Mouse (Mus musculus) heart, embryonic 15.5 days (tissue): Measurements from ENCODE around the gene Mcur1. TPM values are rescaled to one million over a fixed set of nuclear protein-coding genes. Genes with fewer than 3 reads are reported as not detected.

Source experiments
- ATAC-seq: fragments of 200-750 bp; cut with Nextera tagmentation; replicated peaks from 2 replicates; pipeline ENCODE4 v1.8.0; 2017; ENCODE audit warnings: low read depth, moderate TSS enrichment; ENCODE audit not compliant: insufficient number of reproducible peaks, insufficient read depth, low FRiP score
- H3K27ac ChIP-seq: fragments of 300-500 bp; sonication (generic); 2 replicates; pipeline ENCODE4 v1.5.1; 2015; ENCODE audit warnings: mild to moderate bottlenecking, inconsistent platforms
- H3K27me3 ChIP-seq: fragments of 300-500 bp; sonication (generic); 2 replicates; pipeline ENCODE4 v1.6.1; 2015; ENCODE audit warnings: inconsistent platforms
- H3K36me3 ChIP-seq: fragments of 300-500 bp; sonication (generic); 2 replicates; pipeline ENCODE4 v1.6.1; 2015; ENCODE audit warnings: mild to moderate bottlenecking, inconsistent platforms
- H3K4me1 ChIP-seq: fragments of 300-500 bp; sonication (generic); replicated peaks from 2 replicates; pipeline ENCODE4 v1.6.1; 2015; ENCODE audit warnings: inconsistent platforms
- H3K4me2 ChIP-seq: fragments of 300-500 bp; sonication (generic); 2 replicates; pipeline ENCODE4 v1.6.1; 2015; ENCODE audit warnings: inconsistent platforms, mild to moderate bottlenecking, moderate library complexity
- H3K4me3 ChIP-seq: fragments of 300-500 bp; sonication (generic); 2 replicates; pipeline ENCODE4 v1.5.1; 2015; ENCODE audit warnings: mild to moderate bottlenecking, inconsistent platforms
- H3K9ac ChIP-seq: fragments of 300-500 bp; sonication (generic); 2 replicates; pipeline ENCODE4 v1.6.1; 2015; ENCODE audit warnings: mild to moderate bottlenecking, inconsistent platforms
- H3K9me3 ChIP-seq: fragments of 300-500 bp; sonication (generic); replicated peaks from 2 replicates; pipeline ENCODE4 v1.6.1; 2016; ENCODE audit warnings: inconsistent platforms
- WGBS: fragments of 180-500 bp; shearing (Covaris S2); methylation state at CpG from one replicate; pipeline ENCODE4 v1.1.7; 2015; ENCODE audit warnings: mixed read lengths; 5-methylcytosine and 5-hydroxymethylcytosine counted together
- polyA plus RNA-seq: library from polyadenylated mRNA; unstranded; fragments of >200 nt; fragmentation: Nextera tagmentation; extraction: Ambion mirVana; gene quantifications from 2 replicates; pipeline ENCODE4 v1.2.1, GENCODE M21; 2015

The Mcur1 gene
- polyA plus RNA-seq, 1 experiment from 2014 or later = 17.2 TPM

GRCm38 (mm10) chr13:43501601-43502000, 58.4 kb downstream of the Mcur1 start:
- Histone ChIP-seq H3K27ac (no peak overlapping the region), H3K9ac (no peak overlapping the region), H3K4me3 (no peak overlapping the region), H3K36me3 (no peaks in the 10 kb centered on the region), H3K9me3 (no peaks in the 10 kb centered on the region; the same call in 1 of the 2 replicates), H3K27me3 (no peaks in the 10 kb centered on the region), H3K4me2 (no peak overlapping the region), H3K4me1 (peaks cover 18% of the 10 kb centered on the region)
- ATAC-seq = no peak
- 88% methylated on average over 5 of the region's 5 CpGs for WGBS

DNA sequence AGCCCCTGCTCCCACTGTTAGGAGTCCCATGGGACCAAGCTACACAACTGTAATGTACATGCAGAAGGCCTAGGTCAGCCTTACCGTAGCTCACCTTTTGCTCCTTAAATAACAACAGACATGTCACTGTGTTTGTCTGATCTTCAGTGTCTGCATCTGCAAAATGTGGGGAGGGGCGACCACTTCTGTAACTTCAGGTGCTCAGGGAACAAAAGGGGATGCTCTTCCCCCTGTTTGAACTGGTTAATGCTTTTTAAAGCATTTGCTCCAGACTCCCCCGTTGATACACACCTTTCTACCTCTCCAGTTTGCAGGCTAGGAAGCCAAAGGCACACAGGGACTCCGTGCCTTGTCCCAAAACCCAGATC, 59.5 kb downstream of the Mcur1 start:
- H3K36me3 ChIP-seq = no peaks in the 10 kb centered on the region
- no peak for ATAC-seq

DNA sequence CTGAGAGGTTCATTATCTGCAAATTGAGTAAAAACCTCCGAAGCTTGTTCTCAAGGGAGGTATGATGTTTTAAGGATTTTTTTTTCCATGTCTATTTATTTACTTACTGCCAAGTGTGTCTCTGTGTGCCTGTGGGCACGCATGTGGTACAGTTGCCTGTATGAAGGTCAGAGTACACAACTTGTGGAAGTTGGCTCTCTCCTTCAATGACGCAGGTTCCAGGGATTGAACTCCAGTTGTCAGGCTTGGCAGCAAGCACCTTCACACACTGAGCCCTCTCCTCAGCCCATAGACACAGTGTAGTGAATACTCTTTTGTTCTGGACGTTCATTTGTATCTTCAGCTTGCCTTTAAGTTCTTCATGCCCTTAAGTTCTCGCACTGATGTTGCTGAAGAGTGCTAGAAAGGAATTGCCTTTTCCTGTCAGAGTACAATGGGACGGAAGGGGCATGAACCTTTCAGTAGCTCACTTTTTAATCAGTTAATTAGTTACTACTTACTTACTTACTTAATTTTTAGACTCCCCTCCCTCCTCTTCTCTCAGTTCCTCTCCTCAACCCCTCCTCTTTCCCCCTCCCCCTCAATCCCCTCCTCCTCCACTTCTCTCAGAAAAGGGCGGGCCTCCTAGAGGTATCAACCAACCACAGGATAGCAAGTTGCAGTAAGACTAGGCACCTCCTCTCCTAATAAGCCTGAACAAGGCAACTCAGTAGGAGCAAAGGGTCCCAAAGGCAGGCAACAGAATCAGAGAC, 60.1 kb downstream of the Mcur1 start:
- Histone ChIP-seq H3K4me2 (no peak overlapping the region), H3K9me3 (no peaks in the 10 kb centered on the region; the same call in 1 of the 2 replicates), H3K4me1 (peaks cover 18% of the 10 kb centered on the region), H3K4me3 (no peak overlapping the region), H3K9ac (no peak overlapping the region), H3K36me3 (no peaks in the 10 kb centered on the region), H3K27ac (no peak overlapping the region), H3K27me3 (no peaks in the 10 kb centered on the region)
- 71% methylated on average over 7 of the region's 7 CpGs for WGBS
- ATAC-seq = no peak

More for the DNA sequence above, 59.5 kb downstream of the Mcur1 start:
- peaks cover 18% of the 10 kb centered on the region for H3K4me1 ChIP-seq
- 89% methylated on average over 4 of the region's 4 CpGs for WGBS
- H3K9me3 ChIP-seq = no peaks in the 10 kb centered on the region; the same call in 1 of the 2 replicates
- no peak overlapping the region for H3K4me3 ChIP-seq
- H3K27me3 ChIP-seq = no peaks in the 10 kb centered on the region
- H3K9ac ChIP-seq = no peak overlapping the region
- H3K27ac ChIP-seq = no peak overlapping the region
- no peak overlapping the region for H3K4me2 ChIP-seq

GRCm38 (mm10) chr13:43498849-43499248, 61.1 kb downstream of the Mcur1 start:
- WGBS = 53% methylated on average over 14 of the region's 14 CpGs
- H3K27me3 ChIP-seq = no peaks in the 10 kb centered on the region
- H3K36me3 ChIP-seq = no peaks in the 10 kb centered on the region
- ATAC-seq = no peak
- H3K4me2 ChIP-seq = no peak overlapping the region
- H3K9ac ChIP-seq = no peak overlapping the region
- peaks cover 14% of the 10 kb centered on the region for H3K4me1 ChIP-seq
- H3K4me3 ChIP-seq = no peak overlapping the region
- no peaks in the 10 kb centered on the region; the same call in 1 of the 2 replicates for H3K9me3 ChIP-seq
- no peak overlapping the region for H3K27ac ChIP-seq

DNA sequence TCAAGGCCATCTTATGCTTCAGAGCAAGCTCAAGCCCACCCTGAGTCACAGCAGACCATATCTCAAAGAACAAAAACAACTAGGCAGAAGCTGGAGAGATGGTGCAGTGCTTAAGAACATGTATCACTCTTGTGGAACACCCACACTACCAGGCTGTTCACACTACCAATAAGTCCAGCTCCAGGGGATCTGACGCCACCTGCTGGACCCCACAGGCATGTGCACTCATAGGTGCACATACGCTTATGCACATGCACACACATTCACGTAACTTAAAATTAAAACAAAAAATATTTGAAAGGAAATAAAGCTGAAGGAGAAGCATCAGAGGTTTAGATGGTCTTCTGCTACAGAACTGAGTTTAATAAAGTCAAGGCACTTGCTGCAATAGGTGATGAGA, 62.2 kb downstream of the Mcur1 start:
- H3K9ac ChIP-seq = no peak overlapping the region
- ATAC-seq = no peak
- 91% methylated on average over 3 of the region's 3 CpGs for WGBS

DNA sequence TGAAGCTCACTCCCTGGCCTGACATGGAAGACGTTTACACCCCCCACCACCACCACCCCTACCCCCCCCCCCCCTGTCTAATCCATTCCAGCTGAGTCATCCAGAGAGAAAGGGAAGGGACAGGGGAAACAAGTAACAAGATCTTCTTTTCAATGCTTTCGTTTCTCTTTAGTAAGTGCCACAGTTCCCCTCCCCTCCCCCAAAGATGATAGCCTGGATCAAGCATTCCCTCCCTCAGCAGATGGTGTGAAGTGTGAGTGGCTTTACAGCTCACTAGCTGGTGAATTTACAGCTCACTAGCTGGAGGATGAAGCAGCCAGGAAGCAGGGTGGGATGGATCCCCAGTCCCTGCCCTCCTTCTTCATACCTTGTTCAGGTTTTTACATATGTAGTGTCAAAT, 63.3 kb downstream of the Mcur1 start:
- H3K4me2 ChIP-seq = no peak overlapping the region
- H3K27me3 ChIP-seq = no peaks in the 10 kb centered on the region
- H3K4me3 ChIP-seq = no peak overlapping the region
- H3K4me1 ChIP-seq = peaks cover 4% of the 10 kb centered on the region; the same call in 1 of the 2 replicates
- 9% methylated on average over 2 of the region's 2 CpGs for WGBS
- H3K27ac ChIP-seq = no peak overlapping the region
- H3K36me3 ChIP-seq = no peaks in the 10 kb centered on the region
- H3K9ac ChIP-seq = no peak overlapping the region
- no peaks in the 10 kb centered on the region; the same call in 1 of the 2 replicates for H3K9me3 ChIP-seq
- ATAC-seq = no peak

More for the DNA sequence above, 62.2 kb downstream of the Mcur1 start:
- Histone ChIP-seq H3K27ac (no peak overlapping the region), H3K27me3 (no peaks in the 10 kb centered on the region), H3K4me2 (no peak overlapping the region), H3K4me1 (peaks cover 4% of the 10 kb centered on the region), H3K36me3 (no peaks in the 10 kb centered on the region), H3K4me3 (no peak overlapping the region), H3K9me3 (no peaks in the 10 kb centered on the region; the same call in 1 of the 2 replicates)

DNA sequence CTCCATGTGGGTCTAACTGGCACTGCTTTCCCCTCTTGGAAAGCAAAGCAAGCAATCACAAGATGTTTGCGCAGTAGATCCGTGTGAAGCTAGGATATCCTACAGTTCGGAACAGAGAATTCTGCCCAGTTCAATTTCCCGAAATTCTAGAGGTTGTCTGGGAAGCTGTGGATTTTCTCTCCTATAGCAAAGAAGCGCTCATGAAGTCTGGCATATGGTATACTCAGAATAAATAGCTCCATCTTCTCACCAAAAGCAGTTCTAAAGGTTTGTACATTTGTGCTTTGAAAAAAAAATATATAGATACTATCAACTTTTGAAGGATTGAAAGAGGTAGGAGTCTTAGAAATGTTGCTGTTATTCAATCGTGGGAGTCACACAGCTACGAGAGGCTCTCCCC, 64.3 kb downstream of the Mcur1 start:
- Histone ChIP-seq H3K27me3 (no peaks in the 10 kb centered on the region), H3K9me3 (no peaks in the 10 kb centered on the region; the same call in 1 of the 2 replicates), H3K36me3 (no peaks in the 10 kb centered on the region), H3K4me1 (peaks cover 4% of the 10 kb centered on the region; the same call in 1 of the 2 replicates), H3K9ac (no peak overlapping the region), H3K4me3 (no peak overlapping the region), H3K27ac (no peak overlapping the region), H3K4me2 (no peak overlapping the region)
- WGBS = 89% methylated on average over 7 of the region's 7 CpGs
- ATAC-seq = no peak

DNA sequence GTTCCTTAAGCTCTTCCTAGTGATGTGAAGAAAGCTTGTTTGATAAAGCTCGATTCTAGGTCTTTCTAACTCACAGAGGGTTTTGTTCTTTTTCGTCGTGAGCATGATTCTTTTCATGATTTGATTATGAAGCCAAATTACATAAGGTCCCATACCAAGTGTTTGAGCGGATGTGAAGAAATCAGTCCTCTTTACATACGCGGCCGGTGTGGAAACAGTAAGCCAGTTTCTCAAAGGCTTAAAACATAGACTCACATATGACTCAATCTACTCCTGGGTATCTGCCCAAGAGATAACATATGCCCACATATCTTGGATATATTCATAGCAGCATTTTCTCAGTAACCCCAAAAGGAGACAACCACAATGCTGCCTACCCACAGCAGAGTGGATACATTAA, 66.3 kb downstream of the Mcur1 start:
- Histone ChIP-seq H3K9ac (no peak overlapping the region), H3K4me3 (no peak overlapping the region), H3K27me3 (no peaks in the 10 kb centered on the region), H3K27ac (no peak overlapping the region), H3K9me3 (no peaks in the 10 kb centered on the region; the same call in 1 of the 2 replicates), H3K4me1 (no peaks in the 10 kb centered on the region), H3K36me3 (no peaks in the 10 kb centered on the region), H3K4me2 (no peak overlapping the region)
- no peak for ATAC-seq
- 84% methylated on average over 7 of the region's 7 CpGs for WGBS

DNA sequence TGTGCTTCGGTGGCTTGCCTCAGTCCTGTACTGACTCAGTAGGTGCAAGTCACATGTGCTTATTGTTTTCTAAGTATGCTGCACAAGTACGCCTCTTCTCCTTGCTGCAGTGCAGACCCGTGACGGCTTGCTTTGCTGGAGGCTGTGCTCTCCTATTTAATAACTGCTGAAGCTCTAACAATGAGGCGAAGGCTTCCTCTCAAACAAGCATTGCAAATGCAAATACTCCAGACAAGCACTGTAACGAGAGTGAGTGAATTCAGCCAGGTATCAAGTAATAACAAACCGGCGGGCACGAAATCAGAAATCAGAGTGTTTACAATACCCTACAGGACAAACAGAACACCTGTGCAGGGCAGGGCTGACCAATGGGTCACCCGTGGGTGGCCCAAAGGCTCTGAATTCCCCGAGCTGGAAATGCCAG, 66.9 kb downstream of the Mcur1 start:
- Histone ChIP-seq H3K9me3 (no peaks in the 10 kb centered on the region; the same call in 1 of the 2 replicates), H3K4me2 (no peak overlapping the region), H3K4me3 (no peak overlapping the region), H3K27me3 (no peaks in the 10 kb centered on the region), H3K36me3 (no peaks in the 10 kb centered on the region), H3K4me1 (no peaks in the 10 kb centered on the region), H3K27ac (no peak overlapping the region), H3K9ac (no peak overlapping the region)
- ATAC-seq = no peak
- 70% methylated on average over 11 of the region's 11 CpGs for WGBS

Other genes with a start within 250 kb of the Mcur1 start
- 30.0 and 36.3 TPM in 2 replicates for gene Sirt5, start 194.7 kb downstream of the Mcur1 start, polyA plus RNA-seq
- gene Nol7, start 161.8 kb downstream of the Mcur1 start, polyA plus RNA-seq = 120 and 133 TPM in 2 replicates
- gene Ranbp9, start 78.9 kb downstream of the Mcur1 start, polyA plus RNA-seq = 6.5 and 7.7 TPM in 2 replicates
- gene Rnf182, start 55.5 kb upstream of the Mcur1 start, polyA plus RNA-seq = 1.9 and 2.8 TPM in 2 replicates
- 3.9 and 12.3 TPM in 2 replicates for gene Cd83, start 224.6 kb upstream of the Mcur1 start, polyA plus RNA-seq